Mouse (Mus musculus) CH12.LX (cell line): ENCODE data around the gene Clip1. TPM values are rescaled to one million over a fixed set of nuclear protein-coding genes. Genes with fewer than 3 reads are reported as not detected.

Experiments
- DNase-seq: peaks from one replicate; pipeline ENCODE4 v3.0.0-alpha.2; 2013; ENCODE audit errors: extremely low read depth
- H3K27ac ChIP-seq: 2 replicates; pipeline ENCODE4 v1.5.1; 2012; ENCODE audit warnings: low read depth, mild to moderate bottlenecking, control low read depth, moderate library complexity; ENCODE audit not compliant: insufficient read depth
- H3K27me3 ChIP-seq: replicated peaks from 2 replicates; pipeline ENCODE3; 2012; ENCODE audit warnings: inconsistent platforms
- H3K36me3 ChIP-seq, 2 experiments: replicated peaks in 1 of 2; 2 replicates each; pipeline versions ENCODE3 to v1.6.1; 2012; ENCODE audit warnings: inconsistent platforms in 1 of 2, low read length in 1 of 2, mild to moderate bottlenecking in 1 of 2, mixed read lengths in 1 of 2, moderate library complexity in 1 of 2; ENCODE audit not compliant: control insufficient read depth in 1 of 2, insufficient read depth in 1 of 2
- H3K4me1 ChIP-seq, 2 experiments: 2 replicates each; pipeline ENCODE4 v1.6.1; 2012; ENCODE audit warnings: inconsistent platforms in 1 of 2, moderate library complexity in 1 of 2; ENCODE audit not compliant: insufficient read depth in 2 of 2, control insufficient read depth in 1 of 2
- H3K4me2 ChIP-seq: 2 replicates; pipeline ENCODE4 v1.6.1; 2012; ENCODE audit warnings: low read depth, mild to moderate bottlenecking, control low read depth; ENCODE audit not compliant: poor library complexity, insufficient read depth, severe bottlenecking
- H3K4me3 ChIP-seq, 3 experiments: fragments of 150-350 bp in 1 of 3; sonication (generic) in 1 of 3; replicated peaks in 1 of 3; 2 replicates each; pipeline versions ENCODE3 to v1.5.1; 2011 to 2012; ENCODE audit warnings: low read depth in 2 of 3, low read length in 2 of 3, mild to moderate bottlenecking in 2 of 3, moderate library complexity in 2 of 3, control low read depth in 1 of 3, improper control_type of control experiment in 1 of 3, inconsistent platforms in 1 of 3, mixed read lengths in 1 of 3; ENCODE audit not compliant: poor library complexity in 1 of 3
- H3K79me2 ChIP-seq: replicated peaks from 2 replicates; pipeline ENCODE4 v1.6.1; 2012; ENCODE audit warnings: mild to moderate bottlenecking, moderate library complexity; ENCODE audit not compliant: control insufficient read depth, poor library complexity, insufficient read depth, severe bottlenecking; ENCODE audit errors: extremely low read depth
- H3K9ac ChIP-seq: 2 replicates; pipeline ENCODE4 v1.6.1; 2012; ENCODE audit warnings: low read depth, mild to moderate bottlenecking, control low read depth, moderate library complexity; ENCODE audit not compliant: insufficient read depth
- H3K9me3 ChIP-seq: replicated peaks from 2 replicates; pipeline ENCODE3; 2012; ENCODE audit warnings: low read length, inconsistent platforms, mixed read lengths
- CHD1 ChIP-seq: IDR thresholded peaks from 2 replicates; pipeline ENCODE4 v1.6.1; 2012; ENCODE audit warnings: low read depth, low read length, improper control_type of control experiment, inconsistent platforms
- CHD2 ChIP-seq: IDR thresholded peaks from 2 replicates; pipeline ENCODE4 v1.6.1; 2011; ENCODE audit warnings: low read length, improper control_type of control experiment
- E2F4 ChIP-seq: IDR thresholded peaks from 2 replicates; pipeline ENCODE4 v1.6.1; 2011; ENCODE audit warnings: low read depth, low read length, improper control_type of control experiment; ENCODE audit not compliant: insufficient replicate concordance
- ELF1 ChIP-seq: IDR thresholded peaks from 2 replicates; pipeline ENCODE4 v1.6.1; 2014; ENCODE audit warnings: low read depth, mild to moderate bottlenecking, inconsistent platforms, low read length, improper control_type of control experiment
- ETS1 ChIP-seq: conservative IDR thresholded peaks from 2 replicates; pipeline ENCODE4 v1.6.1; 2012; ENCODE audit warnings: low read depth, mild to moderate bottlenecking, inconsistent platforms, low read length, improper control_type of control experiment, moderate library complexity
- JUN ChIP-seq: IDR thresholded peaks from 2 replicates; pipeline ENCODE4 v1.6.1; 2011; ENCODE audit warnings: low read depth, mild to moderate bottlenecking, low read length, improper control_type of control experiment, moderate library complexity; ENCODE audit not compliant: insufficient read depth
- JUND ChIP-seq: conservative IDR thresholded peaks from 2 replicates; pipeline ENCODE4 v1.6.1; 2011; ENCODE audit warnings: low read depth, low read length, improper control_type of control experiment
- KAT2A ChIP-seq: IDR thresholded peaks from 2 replicates; pipeline ENCODE4 v1.6.1; 2012; ENCODE audit warnings: low read length, improper control_type of control experiment, inconsistent platforms; ENCODE audit not compliant: insufficient replicate concordance
- MAFK ChIP-seq: IDR thresholded peaks from 2 replicates; pipeline ENCODE4 v1.6.1; 2011; ENCODE audit warnings: low read length, improper control_type of control experiment; ENCODE audit not compliant: insufficient replicate concordance
- MAX ChIP-seq: IDR thresholded peaks from 2 replicates; pipeline ENCODE4 v1.6.1; 2011; ENCODE audit warnings: low read length, improper control_type of control experiment
- MAZ ChIP-seq: IDR thresholded peaks from 2 replicates; pipeline ENCODE4 v1.6.1; 2012; ENCODE audit warnings: low read depth, mild to moderate bottlenecking, inconsistent platforms, low read length, improper control_type of control experiment, moderate library complexity
- MXI1 ChIP-seq: IDR thresholded peaks from 2 replicates; pipeline ENCODE4 v1.6.1; 2011; ENCODE audit warnings: mild to moderate bottlenecking, low read depth, low read length, improper control_type of control experiment
- NELFE ChIP-seq: IDR thresholded peaks from 2 replicates; pipeline ENCODE4 v1.6.1; 2011; ENCODE audit warnings: low read depth, low read length, improper control_type of control experiment
- PAX5 ChIP-seq: IDR thresholded peaks from 2 replicates; pipeline ENCODE4 v1.6.1; 2012; ENCODE audit warnings: low read length, inconsistent platforms, mixed read lengths
- POLR2A ChIP-seq: IDR thresholded peaks from 2 replicates; pipeline ENCODE4 v1.6.1; 2011; ENCODE audit warnings: low read depth, mild to moderate bottlenecking, improper control_type of control experiment, low read length
- POLR2AphosphoS2 ChIP-seq: IDR thresholded peaks from 2 replicates; pipeline ENCODE4 v1.6.1; 2011; ENCODE audit warnings: low read depth, low read length, improper control_type of control experiment
- TCF12 ChIP-seq: IDR thresholded peaks from 2 replicates; pipeline ENCODE4 v1.6.1; 2014; ENCODE audit warnings: low read depth, mild to moderate bottlenecking, inconsistent platforms, low read length, improper control_type of control experiment
- UBTF ChIP-seq: IDR thresholded peaks from 2 replicates; pipeline ENCODE4 v1.6.1; 2012; ENCODE audit warnings: low read depth, mild to moderate bottlenecking, inconsistent platforms, low read length, improper control_type of control experiment, moderate library complexity
- USF2 ChIP-seq: conservative IDR thresholded peaks from 2 replicates; pipeline ENCODE4 v1.6.1; 2011; ENCODE audit warnings: low read depth, low read length, improper control_type of control experiment
- ZC3H11A ChIP-seq: IDR thresholded peaks from 2 replicates; pipeline ENCODE4 v1.6.1; 2012; ENCODE audit warnings: low read depth, mild to moderate bottlenecking, inconsistent platforms, low read length, improper control_type of control experiment
- ZKSCAN1 ChIP-seq: IDR thresholded peaks from 2 replicates; pipeline ENCODE4 v1.6.1; 2012; ENCODE audit warnings: low read depth, inconsistent platforms, low read length, improper control_type of control experiment, borderline replicate concordance
- dilution Hi-C: fragments of 300-500 bp; cut with MboI; formaldehyde crosslinking; loops from 2 replicates; pipeline ENCODE4 v1.14.3; 2020; ENCODE audit warnings: low sequenced_read_pairs; ENCODE audit not compliant: extremely low pct_unique_long_range_greater_than_20kb, extremely low pct_ligation_motif_present
- in situ Hi-C: fragments of 300-500 bp; cut with MboI; formaldehyde crosslinking; loops from 3 replicates; pipeline ENCODE4 v1.14.3; 2019; ENCODE audit warnings: low sequenced_read_pairs, low pct_ligation_motif_present, low pct_unique_long_range_greater_than_20kb, mixed read lengths
- polyA plus RNA-seq: library from polyadenylated mRNA; unstranded; fragments of >175 nt; gene quantifications from 2 replicates; pipeline ENCODE4 v1.2.1, GENCODE M21; 2012; ENCODE audit warnings: low read depth; ENCODE audit not compliant: insufficient read length
- total RNA-seq, 2 experiments: library from RNA; depleted of rRNA; stranded (reverse); fragments of 300-350 nt in 1 of 2; fragments of >200 nt in 1 of 2; gene quantifications; 2 replicates each; pipeline ENCODE4 v1.2.3; 2012 to 2014

The Clip1 gene
- total and polyA plus RNA-seq, 3 experiments: 24.9 to 42.9 (median 28.1) TPM

- no peaks in the 10 kb centered on the region for H3K27me3 ChIP-seq
- DNase-seq: no peak
- no peak overlapping the region for H3K4me3 ChIP-seq
- H3K27ac ChIP-seq: no peak overlapping the region
- in situ Hi-C loops (no loop called here), dilution Hi-C loops (no loop called here)
- peaks cover 75 to 92% of the 10 kb centered on the region in 2 experiments for H3K36me3 ChIP-seq
- no peaks in the 10 kb centered on the region for H3K79me2 ChIP-seq
- H3K9me3 ChIP-seq: no peaks in the 10 kb centered on the region
- H3K9ac ChIP-seq: no peak overlapping the region
- no peaks in the 10 kb centered on the region for H3K4me1 ChIP-seq
- no peak overlapping the region for H3K4me2 ChIP-seq
- TF ChIP-seq POLR2A (no peak), CHD2 (no peak), JUND (no peak), MAFK (no peak), USF2 (no peak), ZKSCAN1 (no peak), KAT2A (no peak), MAX (no peak), ELF1 (no peak), CHD1 (no peak), MAZ (no peak), POLR2AphosphoS2 (no peak), JUN (no peak), UBTF (no peak), TCF12 (no peak), E2F4 (no peak), NELFE (no peak), ETS1 (no peak)
These were observed 24.2 kb upstream of the Clip1 start for GRCm38 (mm10) chr5:123708598-123708997.

- dilution Hi-C loops (no loop called here), in situ Hi-C loops (loop anchor here (5.0 kb wide), 1 partner anchor 73 kb away; no protein-coding TSS in a partner anchor)
- H3K27me3 ChIP-seq: no peaks in the 10 kb centered on the region
- H3K9me3 ChIP-seq: no peaks in the 10 kb centered on the region
- H3K27ac ChIP-seq: no peak overlapping the region
- TF ChIP-seq MXI1 (no peak), ZC3H11A (no peak), UBTF (no peak), PAX5 (no peak), MAZ (no peak)
- H3K4me2 ChIP-seq: no peak overlapping the region
- H3K9ac ChIP-seq: no peak overlapping the region
- H3K36me3 ChIP-seq: peaks cover 52 to 82% of the 10 kb centered on the region in 2 experiments
- no peaks in the 10 kb centered on the region for H3K4me1 ChIP-seq
- H3K4me3 ChIP-seq: no peak overlapping the region
- no peak for DNase-seq
- H3K79me2 ChIP-seq: no peaks in the 10 kb centered on the region
These were observed 16.2 kb upstream of the Clip1 start for GRCm38 (mm10) chr5:123700625-123701024.
